Mouse (Mus musculus): ENCODE measurements at regions not wholly inside any gene's neighbourhood (a gene's known extent, or its start where the extent isn't known, plus 50 kb on each side); places are given as distances from the start of the nearest gene placed in this dataset.

GRCm38 (mm10) chr7:51259160-51259831 is 251.5 kb upstream of the Ano5 start:
- Histone ChIP-seq H3K4me1 (replicated peaks; ENCODE audit: low read depth, low read length) (no peaks in the 10 kb centered on the region), H3K27me3 (ENCODE audit: insufficient read depth, low read length) (no peaks in the 10 kb centered on the region), H3K36me3 (ENCODE audit: insufficient read depth, low read length) (no peaks in the 10 kb centered on the region), H3K9me3 (ENCODE audit: low read length) (no peaks in the 10 kb centered on the region), H3K4me3 (replicated peaks; ENCODE audit: low read length) (no peak overlapping the region)
- TF ChIP-seq POU5F1 (IDR thresholded peaks at IDR 0.05; ENCODE audit: borderline replicate concordance, low read length) (no peak), CTCF (conservative IDR thresholded peaks at IDR 0.05; ENCODE audit: low read length) (no peak), NANOG (IDR thresholded peaks at IDR 0.05; ENCODE audit: borderline replicate concordance, low read length) (no peak)

- Histone ChIP-seq H3K4me3 (replicated peaks; ENCODE audit: low read length) (no peak overlapping the region), H3K27me3 (ENCODE audit: insufficient read depth, low read length) (no peaks in the 10 kb centered on the region), H3K9me3 (ENCODE audit: low read length) (no peaks in the 10 kb centered on the region), H3K4me1 (replicated peaks; ENCODE audit: low read depth, low read length) (no peaks in the 10 kb centered on the region), H3K36me3 (ENCODE audit: insufficient read depth, low read length) (no peaks in the 10 kb centered on the region)
- no peak for TF ChIP-seq POU5F1 (IDR thresholded peaks at IDR 0.05; ENCODE audit: borderline replicate concordance, low read length)
- no peak for TF ChIP-seq CTCF (conservative IDR thresholded peaks at IDR 0.05; ENCODE audit: low read length)
- no peak for TF ChIP-seq NANOG (IDR thresholded peaks at IDR 0.05; ENCODE audit: borderline replicate concordance, low read length)
Measured at GRCm38 (mm10) chr7:51264166-51264565, 246.7 kb upstream of the Ano5 start.

GRCm38 (mm10) chr7:51265896-51266295 is 244.9 kb upstream of the Ano5 start:
- Histone ChIP-seq H3K4me3 (replicated peaks; ENCODE audit: low read length) (no peak overlapping the region), H3K9me3 (ENCODE audit: low read length) (no peaks in the 10 kb centered on the region), H3K36me3 (ENCODE audit: insufficient read depth, low read length) (no peaks in the 10 kb centered on the region), H3K4me1 (replicated peaks; ENCODE audit: low read depth, low read length) (no peaks in the 10 kb centered on the region), H3K27me3 (ENCODE audit: insufficient read depth, low read length) (no peaks in the 10 kb centered on the region)
- TF ChIP-seq CTCF (conservative IDR thresholded peaks at IDR 0.05; ENCODE audit: low read length): no peak
- TF ChIP-seq POU5F1 (IDR thresholded peaks at IDR 0.05; ENCODE audit: borderline replicate concordance, low read length): no peak
- TF ChIP-seq NANOG (IDR thresholded peaks at IDR 0.05; ENCODE audit: borderline replicate concordance, low read length): no peak

GRCm38 (mm10) chr7:51266879-51267278 is 243.9 kb upstream of the Ano5 start:
- Histone ChIP-seq H3K4me3 (replicated peaks; ENCODE audit: low read length) (no peak overlapping the region), H3K4me1 (replicated peaks; ENCODE audit: low read depth, low read length) (no peaks in the 10 kb centered on the region), H3K9me3 (ENCODE audit: low read length) (no peaks in the 10 kb centered on the region), H3K36me3 (ENCODE audit: insufficient read depth, low read length) (no peaks in the 10 kb centered on the region), H3K27me3 (ENCODE audit: insufficient read depth, low read length) (no peaks in the 10 kb centered on the region)
- no peak for TF ChIP-seq NANOG (IDR thresholded peaks at IDR 0.05; ENCODE audit: borderline replicate concordance, low read length)
- 0 out of 2 replicates have a peak, but pooled peaks have one; percentile 5 for TF ChIP-seq CTCF (conservative IDR thresholded peaks at IDR 0.05; ENCODE audit: low read length)
- no peak for TF ChIP-seq POU5F1 (IDR thresholded peaks at IDR 0.05; ENCODE audit: borderline replicate concordance, low read length)

GRCm38 (mm10) chr7:51268743-51269142 is 242.1 kb upstream of the Ano5 start:
- TF ChIP-seq POU5F1 (IDR thresholded peaks at IDR 0.05; ENCODE audit: borderline replicate concordance, low read length) (no peak), CTCF (conservative IDR thresholded peaks at IDR 0.05; ENCODE audit: low read length) (no peak), NANOG (IDR thresholded peaks at IDR 0.05; ENCODE audit: borderline replicate concordance, low read length) (peak; percentile 30; the same call in 1 of the 2 replicates)
- H3K36me3 ChIP-seq (ENCODE audit: insufficient read depth, low read length): no peaks in the 10 kb centered on the region
- H3K27me3 ChIP-seq (ENCODE audit: insufficient read depth, low read length): no peaks in the 10 kb centered on the region
- no peak overlapping the region for H3K4me3 ChIP-seq (replicated peaks; ENCODE audit: low read length)
- H3K4me1 ChIP-seq (replicated peaks; ENCODE audit: low read depth, low read length): no peaks in the 10 kb centered on the region
- no peaks in the 10 kb centered on the region for H3K9me3 ChIP-seq (ENCODE audit: low read length)

- Histone ChIP-seq H3K36me3 (ENCODE audit: insufficient read depth, low read length) (no peaks in the 10 kb centered on the region), H3K27me3 (ENCODE audit: insufficient read depth, low read length) (no peaks in the 10 kb centered on the region), H3K4me3 (replicated peaks; ENCODE audit: low read length) (no peak overlapping the region), H3K9me3 (ENCODE audit: low read length) (no peaks in the 10 kb centered on the region), H3K4me1 (replicated peaks; ENCODE audit: low read depth, low read length) (no peaks in the 10 kb centered on the region)
- TF ChIP-seq CTCF (conservative IDR thresholded peaks at IDR 0.05; ENCODE audit: low read length) (peak; percentile 64), POU5F1 (IDR thresholded peaks at IDR 0.05; ENCODE audit: borderline replicate concordance, low read length) (no peak)
Measured at GRCm38 (mm10) chr7:51270531-51271090, 240.2 kb upstream of the Ano5 start.

GRCm38 (mm10) chr7:51281470-51281869 is 229.4 kb upstream of the Ano5 start:
- Histone ChIP-seq H3K4me3 (replicated peaks; ENCODE audit: low read length) (no peak overlapping the region), H3K9me3 (ENCODE audit: low read length) (no peaks in the 10 kb centered on the region), H3K4me1 (replicated peaks; ENCODE audit: low read depth, low read length) (no peaks in the 10 kb centered on the region), H3K36me3 (ENCODE audit: insufficient read depth, low read length) (no peaks in the 10 kb centered on the region), H3K27me3 (ENCODE audit: insufficient read depth, low read length) (no peaks in the 10 kb centered on the region)
- no peak for TF ChIP-seq NANOG (IDR thresholded peaks at IDR 0.05; ENCODE audit: borderline replicate concordance, low read length)

GRCm38 (mm10) chr7:51300238-51300637 is 210.6 kb upstream of the Ano5 start:
- TF ChIP-seq NANOG (IDR thresholded peaks at IDR 0.05; ENCODE audit: borderline replicate concordance, low read length) (no peak), CTCF (conservative IDR thresholded peaks at IDR 0.05; ENCODE audit: low read length) (no peak), POU5F1 (IDR thresholded peaks at IDR 0.05; ENCODE audit: borderline replicate concordance, low read length) (no peak)
- no peaks in the 10 kb centered on the region for H3K4me1 ChIP-seq (replicated peaks; ENCODE audit: low read depth, low read length)
- no peaks in the 10 kb centered on the region for H3K27me3 ChIP-seq (ENCODE audit: insufficient read depth, low read length)
- no peak overlapping the region for H3K4me3 ChIP-seq (replicated peaks; ENCODE audit: low read length)
- no peaks in the 10 kb centered on the region for H3K36me3 ChIP-seq (ENCODE audit: insufficient read depth, low read length)
- peaks cover 5% of the 10 kb centered on the region; the same call in 1 of the 2 replicates for H3K9me3 ChIP-seq (ENCODE audit: low read length)

- Histone ChIP-seq H3K9me3 (ENCODE audit: low read length) (peaks cover 5% of the 10 kb centered on the region; the same call in 1 of the 2 replicates), H3K4me1 (replicated peaks; ENCODE audit: low read depth, low read length) (no peaks in the 10 kb centered on the region), H3K4me3 (replicated peaks; ENCODE audit: low read length) (no peak overlapping the region), H3K36me3 (ENCODE audit: insufficient read depth, low read length) (no peaks in the 10 kb centered on the region), H3K27me3 (ENCODE audit: insufficient read depth, low read length) (no peaks in the 10 kb centered on the region)
- no peak for TF ChIP-seq NANOG (IDR thresholded peaks at IDR 0.05; ENCODE audit: borderline replicate concordance, low read length)
- TF ChIP-seq CTCF (conservative IDR thresholded peaks at IDR 0.05; ENCODE audit: low read length): no peak
- TF ChIP-seq POU5F1 (IDR thresholded peaks at IDR 0.05; ENCODE audit: borderline replicate concordance, low read length): no peak
Measured at GRCm38 (mm10) chr7:51307757-51308156, 203.1 kb upstream of the Ano5 start.

Data from E14TG2a.4 (cell line).